Mouse (Mus musculus) right cerebral cortex, adult 18-20 months (tissue): ENCODE results near the gene Wdr20.
A peak's percentile ranks its signal among the peaks of the same experiment; 100 is the strongest.
"Not testable (repeated sequence)": the region's sequence is repeated elsewhere in the genome, so short reads cannot be mapped to it uniquely, and the experiment has no call there.

Experiments used
- DNase-seq: peaks from one replicate; pipeline ENCODE4 v3.0.0; 2022; ENCODE audit warnings: mixed read lengths

Gene Wdr20

GRCm38 (mm10) chr12:110737170-110738157 is at the start of gene Wdr20:
Wdr20 (plus strand) TSS chr12:110737944.
- DNase-seq, result peak; percentile 98

DNA sequence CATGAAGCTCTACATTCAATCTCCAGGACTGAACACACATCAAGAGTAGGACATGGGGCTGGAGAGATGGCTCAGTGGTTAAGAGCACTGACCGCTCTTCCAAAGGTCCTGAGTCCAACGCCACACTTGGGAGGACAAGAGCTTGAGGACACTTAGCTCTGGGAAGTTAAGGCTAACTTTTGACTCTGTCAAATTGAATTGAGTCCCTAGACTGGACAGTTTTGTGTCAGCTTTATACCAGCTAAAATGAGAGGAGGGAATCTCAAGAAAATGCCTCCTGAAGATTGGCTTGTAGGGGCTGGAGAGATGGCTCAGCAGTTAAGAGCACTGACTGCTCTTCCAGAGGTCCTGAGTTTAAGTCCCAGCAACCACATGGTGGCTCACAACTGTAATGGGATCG is 48.8 kb upstream of the Wdr20 start:
- not testable (repeated sequence) for DNase-seq

- no peak for DNase-seq
Measured at GRCm38 (mm10) chr12:110689919-110690643, 47.7 kb upstream of the Wdr20 start.

- DNase-seq, result not testable (repeated sequence)
Measured at GRCm38 (mm10) chr12:110693378-110693777, 44.4 kb upstream of the Wdr20 start.

DNA sequence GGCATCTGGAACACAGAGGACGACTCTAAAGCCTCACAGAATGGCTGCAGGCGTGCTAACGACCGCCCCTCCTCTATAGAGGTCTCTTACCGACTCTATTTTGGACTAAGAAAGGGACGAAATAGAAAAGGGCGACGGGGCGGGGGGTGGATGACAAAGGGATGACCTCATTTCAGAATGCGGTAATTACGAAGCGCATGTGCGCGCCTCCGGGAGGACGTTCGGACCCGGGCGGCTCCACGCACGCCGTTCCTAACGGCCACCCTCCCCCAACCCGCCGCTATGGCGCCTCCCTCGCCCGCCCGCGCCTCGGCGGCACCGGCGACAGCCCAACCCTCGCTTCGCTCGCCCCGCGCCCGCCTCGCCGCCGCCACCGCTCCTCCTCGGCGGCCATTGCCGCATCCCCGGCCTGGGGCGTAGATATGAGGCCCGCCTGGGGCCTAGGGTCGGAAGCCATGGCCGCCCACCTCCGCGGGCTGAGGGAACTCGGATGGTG is 42.0 kb upstream of the Wdr20 start:
- DNase-seq, result peak; percentile 71

DNA sequence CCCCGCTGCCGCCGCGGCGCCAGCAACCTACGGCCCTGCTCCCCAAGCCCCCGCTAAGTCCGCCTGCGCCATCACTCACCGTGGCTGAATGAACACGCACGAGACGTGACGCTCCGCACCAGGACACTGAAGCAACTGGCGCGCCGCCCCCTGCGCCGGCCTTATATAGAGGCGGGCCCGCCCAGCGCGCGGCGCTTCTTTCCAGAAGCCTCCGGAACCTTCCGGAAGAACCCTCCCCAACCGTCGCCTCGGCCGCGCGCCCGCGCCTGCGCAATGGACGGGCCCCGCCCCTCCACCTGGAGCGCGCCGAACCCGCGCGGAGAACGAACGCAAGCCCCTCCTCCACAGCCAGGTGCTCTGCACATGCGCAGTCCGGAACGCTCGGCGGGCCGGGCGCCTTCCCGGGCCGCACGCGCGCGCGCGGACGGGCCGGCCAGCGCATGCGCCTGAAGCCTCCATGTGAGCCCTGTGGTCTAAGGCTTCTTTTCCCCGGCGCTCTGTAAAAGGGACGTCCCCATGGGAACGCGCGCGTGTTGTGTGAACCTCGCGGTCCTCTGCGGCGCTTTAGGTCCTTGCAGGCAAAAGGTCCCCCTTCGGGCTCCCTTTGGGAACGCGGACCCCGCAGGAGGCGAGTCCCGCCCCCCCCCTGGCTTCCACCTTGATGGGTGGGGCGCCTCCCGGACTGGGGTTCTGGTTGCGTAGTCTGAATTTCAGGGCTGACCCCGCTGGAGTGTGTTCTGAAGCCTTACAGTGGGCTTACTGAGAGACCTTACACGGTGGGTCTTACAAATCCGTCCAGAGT is 41.4 kb upstream of the Wdr20 start:
- peak; percentile 96 for DNase-seq

GRCm38 (mm10) chr12:110696975-110697400 is 40.8 kb upstream of the Wdr20 start:
- DNase-seq, result no peak

- DNase-seq, result no peak
Measured at GRCm38 (mm10) chr12:110697457-110697856, 40.3 kb upstream of the Wdr20 start.

- DNase-seq, result no peak
Measured at GRCm38 (mm10) chr12:110698080-110698479, 39.7 kb upstream of the Wdr20 start.

- DNase-seq, result no peak
Measured at GRCm38 (mm10) chr12:110698523-110699170, 39.1 kb upstream of the Wdr20 start.

DNA sequence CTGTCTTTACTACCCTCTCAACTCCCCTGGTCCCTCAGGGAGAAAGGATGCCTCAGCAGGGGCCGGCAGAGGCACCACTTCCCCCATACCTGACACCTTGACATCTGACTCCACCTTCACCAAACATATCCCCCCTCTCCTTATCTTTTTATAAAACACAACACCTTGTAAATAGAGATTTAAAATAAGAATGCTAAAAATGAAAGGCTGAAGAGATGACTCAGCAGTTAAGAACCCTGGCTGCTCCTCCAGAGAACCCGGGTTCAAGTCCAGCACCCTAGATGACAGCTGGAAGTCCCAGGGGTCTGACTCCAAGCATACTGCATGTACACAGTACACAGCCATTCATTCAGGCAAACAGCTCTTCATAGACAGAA is 38.6 kb upstream of the Wdr20 start:
- DNase-seq, result no peak

- no peak for DNase-seq
Measured at GRCm38 (mm10) chr12:110700730-110701129, 37.0 kb upstream of the Wdr20 start.

GRCm38 (mm10) chr12:110701363-110701762 is 36.4 kb upstream of the Wdr20 start:
- DNase-seq, result not testable (repeated sequence)

DNA sequence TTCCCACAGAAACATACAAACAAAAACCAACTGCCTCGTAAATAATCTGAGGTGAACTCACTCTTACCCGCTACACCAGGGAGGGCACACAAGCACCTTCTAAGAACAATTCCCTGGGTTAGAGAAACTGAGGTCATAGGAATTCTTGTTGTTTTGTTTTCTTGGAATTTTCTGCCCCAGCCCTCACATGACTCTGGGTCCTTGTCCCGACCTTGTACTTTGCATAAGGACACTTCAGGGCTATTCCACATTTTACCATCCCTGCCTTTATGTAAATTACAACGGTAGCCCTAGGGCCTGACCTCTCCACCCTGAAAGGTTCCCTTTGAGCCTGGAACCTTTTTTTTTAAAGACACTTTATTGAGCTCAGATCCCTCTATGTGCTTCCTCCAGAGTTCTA is 35.2 kb upstream of the Wdr20 start, which contains the start of gene Hsp90aa1:
Gene Hsp90aa1, minus strand, starts transcription at position 173 of the 400 bp plus-strand sequence.
- DNase-seq, result no peak

- DNase-seq, result peak; percentile 79
Measured at GRCm38 (mm10) chr12:110703008-110703471, 34.7 kb upstream of the Wdr20 start.

GRCm38 (mm10) chr12:110703682-110704081 is 34.1 kb upstream of the Wdr20 start:
- DNase-seq, result no peak

GRCm38 (mm10) chr12:110705419-110705818 is 32.3 kb upstream of the Wdr20 start:
- not testable (repeated sequence) for DNase-seq

DNA sequence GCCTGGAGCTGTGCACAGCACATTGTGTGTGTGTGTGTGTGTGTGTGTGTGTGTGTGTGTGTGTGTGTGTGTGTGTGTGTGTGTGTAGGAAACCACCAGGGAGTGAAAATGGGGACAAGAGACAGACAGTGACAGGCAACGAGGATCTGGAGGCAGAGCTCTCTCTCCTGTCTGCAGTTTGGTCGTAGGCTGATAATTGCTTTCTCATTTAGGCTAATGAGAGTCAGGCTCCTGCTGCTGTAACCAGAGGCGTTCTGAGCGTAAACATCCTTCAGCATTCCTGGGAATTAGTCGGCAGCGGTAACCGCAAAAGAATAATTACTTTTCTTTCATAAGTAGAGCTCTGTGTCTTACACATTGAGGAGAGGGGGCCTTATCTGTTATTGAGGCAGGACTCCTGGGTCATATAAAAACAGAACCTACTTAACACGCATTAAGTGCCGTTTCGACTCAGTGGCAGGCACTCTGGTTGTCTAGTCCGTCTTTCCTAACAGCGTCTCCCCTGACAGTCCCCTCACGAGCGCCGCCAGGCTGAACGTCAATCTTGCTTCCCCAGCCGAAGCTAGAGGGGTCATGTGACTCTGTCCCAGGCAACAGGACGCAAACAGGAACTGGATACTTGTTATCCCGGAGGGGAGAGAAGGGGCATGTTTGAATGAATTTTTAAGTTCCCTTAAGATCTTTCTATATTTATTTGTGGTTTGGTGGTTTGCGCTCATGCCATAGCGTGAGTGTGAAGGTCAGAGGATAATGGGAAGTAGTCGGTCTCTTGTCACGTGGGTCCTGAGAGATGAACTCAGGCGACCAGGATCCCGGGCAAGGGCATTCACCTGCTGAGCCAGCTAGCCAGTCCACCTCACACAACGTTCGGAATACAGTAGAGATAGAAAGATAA is 31.2 kb upstream of the Wdr20 start:
- DNase-seq, result peak; percentile 28

DNA sequence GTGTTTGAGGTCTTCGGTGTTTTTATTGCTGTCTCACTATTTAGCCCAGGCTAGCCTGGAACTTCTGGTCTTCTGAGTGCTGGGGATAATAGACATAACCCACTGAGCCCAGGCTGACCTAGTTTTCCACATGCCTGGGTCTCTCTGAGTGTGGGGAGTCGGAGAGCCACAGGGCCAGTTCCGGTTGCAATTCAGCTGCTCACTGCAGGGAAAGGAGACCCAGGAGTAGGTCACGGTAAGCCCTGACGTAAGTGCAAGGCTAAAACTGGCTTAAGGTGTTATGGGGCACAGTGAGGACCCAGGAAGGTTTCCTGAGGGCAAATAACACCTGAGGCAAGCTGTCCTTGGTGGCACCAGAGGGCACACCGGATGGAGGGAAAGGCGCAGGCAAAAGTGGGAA is 30.3 kb upstream of the Wdr20 start:
- DNase-seq, result no peak

DNA sequence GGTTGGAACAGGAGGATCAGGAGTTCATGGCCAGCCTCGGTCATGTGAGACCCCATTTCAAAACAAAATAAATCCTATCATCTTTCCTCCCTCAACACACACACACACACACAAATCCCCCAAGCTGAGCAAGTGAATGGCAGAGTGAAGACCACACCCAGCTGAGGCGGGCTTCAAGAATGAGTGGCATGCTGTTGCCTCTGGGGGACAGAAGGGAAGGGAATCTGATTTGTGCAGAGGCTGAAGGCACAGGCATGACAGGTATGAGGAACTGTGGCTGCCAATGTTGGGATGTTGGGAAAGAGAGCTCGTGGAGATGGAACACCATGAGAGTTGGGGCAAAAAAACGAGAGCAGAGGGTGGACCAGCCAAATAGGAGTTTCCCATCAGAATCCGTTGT is 26.5 kb upstream of the Wdr20 start:
- DNase-seq, result no peak

- no peak for DNase-seq
Measured at GRCm38 (mm10) chr12:110713784-110714183, 24.0 kb upstream of the Wdr20 start.
